Mouse (Mus musculus) hindbrain, embryonic 12.5 days (tissue): ENCODE measurements at regions not wholly inside any gene's neighbourhood (a gene's known extent, or its start where the extent isn't known, plus 50 kb on each side); places are given as distances from the start of the nearest gene placed in this dataset.
A peak's percentile ranks its signal among the peaks of the same experiment; 100 is the strongest.

ENCODE experiments used
- ATAC-seq: fragments of 200-750 bp; cut with Nextera tagmentation; 2 replicates; pipeline ENCODE4 v1.8.0; 2017; ENCODE audit warnings: moderate TSS enrichment; ENCODE audit not compliant: low FRiP score
- H3K27ac ChIP-seq: fragments of 300-500 bp; sonication (generic); 2 replicates; pipeline ENCODE4 v1.5.1; 2016; ENCODE audit warnings: mild to moderate bottlenecking
- H3K27me3 ChIP-seq: fragments of 300-500 bp; sonication (generic); 2 replicates; pipeline ENCODE4 v1.6.1; 2016; ENCODE audit warnings: mild to moderate bottlenecking
- H3K36me3 ChIP-seq: fragments of 300-500 bp; sonication (generic); 2 replicates; pipeline ENCODE4 v1.6.1; 2016; ENCODE audit warnings: mild to moderate bottlenecking
- H3K4me1 ChIP-seq: fragments of 300-500 bp; sonication (generic); 2 replicates; pipeline ENCODE4 v1.6.1; 2016
- H3K4me2 ChIP-seq: fragments of 300-500 bp; sonication (generic); replicated peaks from 2 replicates; pipeline ENCODE4 v1.6.1; 2016; ENCODE audit warnings: mild to moderate bottlenecking
- H3K4me3 ChIP-seq: fragments of 300-500 bp; sonication (generic); 2 replicates; pipeline ENCODE4 v1.5.1; 2016; ENCODE audit warnings: mild to moderate bottlenecking
- H3K9ac ChIP-seq: fragments of 300-500 bp; sonication (generic); 2 replicates; pipeline ENCODE4 v1.6.1; 2016; ENCODE audit warnings: mild to moderate bottlenecking, moderate library complexity
- H3K9me3 ChIP-seq: fragments of 300-500 bp; sonication (generic); replicated peaks from 2 replicates; pipeline ENCODE4 v1.6.1; 2016; ENCODE audit warnings: mild to moderate bottlenecking
- WGBS: fragments of 180-500 bp; shearing (Covaris S2); methylation state at CpG from one replicate; pipeline ENCODE4 v1.1.7; 2016; 5-methylcytosine and 5-hydroxymethylcytosine counted together

DNA sequence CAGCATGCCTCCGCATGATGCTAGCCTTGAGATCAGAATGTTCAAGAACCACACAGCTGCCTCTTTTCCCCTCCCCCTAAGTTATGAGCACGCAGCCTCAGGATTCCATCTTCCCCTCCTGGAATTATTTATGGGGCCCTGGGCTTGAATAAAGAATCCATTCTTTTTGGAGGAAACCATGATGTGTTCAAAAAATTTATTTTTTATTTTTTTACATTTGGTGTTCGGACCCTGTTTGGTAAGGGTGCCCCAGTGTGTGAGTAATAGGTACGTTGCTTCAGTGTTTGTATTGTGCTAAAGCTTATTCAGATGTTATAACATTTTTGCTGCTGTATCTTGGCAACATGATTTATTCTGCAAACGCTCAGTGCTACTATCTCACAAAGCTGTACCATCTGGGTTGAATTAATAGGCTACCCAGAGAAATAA, 147.8 kb upstream of the Tox3 start:
- Histone ChIP-seq H3K27ac (peak overlapping the region; percentile 98), H3K4me2 (0 out of 2 replicates have a peak overlapping the region, but pooled peaks have one; percentile 4), H3K36me3 (no peaks in the 10 kb centered on the region), H3K9me3 (no peaks in the 10 kb centered on the region), H3K4me3 (no peak overlapping the region), H3K9ac (no peak overlapping the region), H3K4me1 (peaks cover 53% of the 10 kb centered on the region), H3K27me3 (no peaks in the 10 kb centered on the region)
- WGBS = 12% methylated on average over 5 of the region's 5 CpGs
- peak; percentile 56 for ATAC-seq

DNA sequence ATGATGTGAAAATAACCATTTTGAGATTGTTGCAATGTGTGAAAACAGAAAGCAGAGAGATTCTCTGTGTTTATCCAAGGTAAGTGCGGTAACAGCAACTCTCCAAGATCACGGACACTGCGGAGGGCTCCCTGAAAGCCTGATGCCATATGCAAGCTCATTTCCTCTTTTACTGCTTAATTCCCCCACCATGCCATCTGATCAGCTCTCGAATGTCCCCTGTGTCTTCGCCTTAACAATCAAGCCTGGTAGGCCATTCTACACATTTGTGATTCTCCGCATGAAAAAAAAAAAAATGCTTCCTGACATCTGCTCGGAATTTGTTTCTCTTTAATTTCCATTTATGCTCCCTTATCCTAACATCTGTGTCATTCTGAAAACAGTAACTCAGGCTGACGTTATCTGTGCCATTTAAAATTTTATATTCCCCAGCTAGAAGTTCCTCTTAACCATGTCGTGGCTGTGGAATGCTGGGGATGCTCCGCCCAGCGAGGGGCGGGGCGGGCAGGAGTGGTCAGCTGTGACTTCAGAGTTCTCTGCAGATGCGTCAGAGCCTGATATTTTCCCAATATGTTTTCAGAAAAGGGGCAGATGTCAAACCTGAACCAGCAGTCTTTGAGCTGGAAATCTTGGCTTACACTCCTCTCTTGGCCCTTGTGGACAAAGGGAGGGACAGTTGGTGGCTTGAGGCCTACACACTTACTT, 144.5 kb upstream of the Tox3 start:
- no peaks in the 10 kb centered on the region for H3K9me3 ChIP-seq

GRCm38 (mm10) chr8:90491691-90492090, 143.5 kb upstream of the Tox3 start:
- no peak for ATAC-seq
- Histone ChIP-seq H3K9me3 (no peaks in the 10 kb centered on the region), H3K36me3 (no peaks in the 10 kb centered on the region), H3K4me2 (no peak overlapping the region), H3K27me3 (no peaks in the 10 kb centered on the region), H3K4me1 (peaks cover 46% of the 10 kb centered on the region), H3K4me3 (no peak overlapping the region), H3K27ac (peak overlapping the region; percentile 53; the same call in 1 of the 2 replicates), H3K9ac (no peak overlapping the region)
- WGBS = 48% methylated on average over 7 of the region's 7 CpGs

More for the DNA sequence above, 144.5 kb upstream of the Tox3 start:
- Histone ChIP-seq H3K4me2 (no peak overlapping the region), H3K27ac (peak overlapping the region; percentile 65), H3K4me3 (no peak overlapping the region), H3K27me3 (no peaks in the 10 kb centered on the region), H3K4me1 (peaks cover 56% of the 10 kb centered on the region), H3K9ac (no peak overlapping the region), H3K36me3 (no peaks in the 10 kb centered on the region)
- ATAC-seq = no peak
- WGBS = 47% methylated on average over 14 of the region's 14 CpGs

GRCm38 (mm10) chr8:90490734-90491441, 142.7 kb upstream of the Tox3 start:
- H3K36me3 ChIP-seq = no peaks in the 10 kb centered on the region
- peaks cover 40% of the 10 kb centered on the region for H3K4me1 ChIP-seq
- no peaks in the 10 kb centered on the region for H3K9me3 ChIP-seq
- no peak overlapping the region for H3K27ac ChIP-seq
- no peak overlapping the region for H3K4me3 ChIP-seq
- 56% methylated on average over 17 of the region's 17 CpGs for WGBS
- no peak overlapping the region for H3K9ac ChIP-seq
- H3K27me3 ChIP-seq = no peaks in the 10 kb centered on the region
- no peak for ATAC-seq
- H3K4me2 ChIP-seq = 0 out of 2 replicates have a peak overlapping the region, but pooled peaks have one; percentile 5

- H3K4me3 ChIP-seq = no peak overlapping the region
- H3K27me3 ChIP-seq = no peaks in the 10 kb centered on the region
- no peak overlapping the region for H3K27ac ChIP-seq
- H3K36me3 ChIP-seq = no peaks in the 10 kb centered on the region
- no peak for ATAC-seq
- WGBS = 85% methylated on average over 3 of the region's 3 CpGs
- no peak overlapping the region for H3K4me2 ChIP-seq
- peaks cover 13% of the 10 kb centered on the region for H3K4me1 ChIP-seq
- H3K9ac ChIP-seq = no peak overlapping the region
- H3K9me3 ChIP-seq = no peaks in the 10 kb centered on the region
Measured at GRCm38 (mm10) chr8:90486556-90486955, 138.4 kb upstream of the Tox3 start.

DNA sequence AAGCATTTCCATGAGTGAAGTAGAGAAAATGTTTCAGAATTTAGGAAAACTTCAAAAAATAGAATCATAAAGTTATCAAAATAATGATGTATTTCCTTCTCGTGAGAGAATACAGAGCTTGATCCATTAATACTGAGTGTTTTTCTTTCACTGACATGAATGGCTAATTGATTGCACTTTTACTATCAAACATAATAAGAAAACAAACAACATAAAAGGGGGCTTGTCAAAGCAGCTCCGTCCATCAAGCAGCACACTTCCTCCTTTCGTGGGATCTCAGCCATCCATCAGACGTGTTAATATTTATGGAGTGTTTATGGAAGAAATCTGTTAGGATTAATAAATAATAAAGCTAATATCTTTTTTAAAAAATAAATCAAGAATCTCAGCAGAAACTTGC, 130.0 kb upstream of the Tox3 start:
- 64% methylated on average over 4 of the region's 4 CpGs for WGBS
- no peak overlapping the region for H3K27ac ChIP-seq
- no peak for ATAC-seq
- H3K36me3 ChIP-seq = no peaks in the 10 kb centered on the region
- no peak overlapping the region for H3K9ac ChIP-seq
- H3K4me2 ChIP-seq = no peak overlapping the region
- H3K9me3 ChIP-seq = no peaks in the 10 kb centered on the region
- no peak overlapping the region for H3K4me3 ChIP-seq
- no peaks in the 10 kb centered on the region for H3K4me1 ChIP-seq
- H3K27me3 ChIP-seq = no peaks in the 10 kb centered on the region

GRCm38 (mm10) chr8:90474066-90474465, 125.9 kb upstream of the Tox3 start:
- Histone ChIP-seq H3K4me2 (no peak overlapping the region), H3K9ac (no peak overlapping the region), H3K36me3 (no peaks in the 10 kb centered on the region), H3K27ac (no peak overlapping the region), H3K4me3 (no peak overlapping the region), H3K4me1 (no peaks in the 10 kb centered on the region), H3K27me3 (no peaks in the 10 kb centered on the region), H3K9me3 (no peaks in the 10 kb centered on the region)
- 84% methylated on average over 7 of the region's 7 CpGs for WGBS
- no peak for ATAC-seq

- Histone ChIP-seq H3K4me3 (no peak overlapping the region), H3K9ac (no peak overlapping the region), H3K4me2 (no peak overlapping the region), H3K27ac (no peak overlapping the region), H3K27me3 (no peaks in the 10 kb centered on the region), H3K4me1 (no peaks in the 10 kb centered on the region), H3K9me3 (no peaks in the 10 kb centered on the region), H3K36me3 (no peaks in the 10 kb centered on the region)
- 83% methylated on average over 11 of the region's 11 CpGs for WGBS
- no peak for ATAC-seq
Measured at GRCm38 (mm10) chr8:90470826-90471225, 122.7 kb upstream of the Tox3 start.

DNA sequence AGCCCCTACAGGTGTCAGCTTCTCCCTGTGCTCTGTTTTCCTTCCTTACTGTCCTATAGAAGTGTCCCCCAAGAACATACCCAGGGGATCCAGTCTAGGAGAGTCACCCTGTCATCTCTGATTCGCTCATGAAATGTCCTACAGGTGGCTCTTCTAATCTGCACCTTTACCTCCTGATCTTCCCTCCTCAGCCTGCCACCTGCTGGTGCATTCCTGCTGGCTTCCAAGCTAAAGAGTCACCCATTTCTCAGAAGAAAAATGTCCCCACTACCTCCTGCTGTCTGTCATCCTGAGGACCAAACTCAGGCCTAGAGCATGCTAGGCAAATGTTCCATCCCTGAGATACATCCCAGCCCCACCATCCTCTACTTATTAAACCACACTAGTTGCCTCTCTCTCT, 115.6 kb upstream of the Tox3 start:
- Histone ChIP-seq H3K4me3 (no peak overlapping the region), H3K36me3 (no peaks in the 10 kb centered on the region), H3K27me3 (no peaks in the 10 kb centered on the region), H3K9ac (no peak overlapping the region), H3K4me2 (no peak overlapping the region), H3K9me3 (no peaks in the 10 kb centered on the region), H3K27ac (no peak overlapping the region), H3K4me1 (no peaks in the 10 kb centered on the region)
- 59% methylated on average over 1 of the region's 1 CpGs for WGBS
- no peak for ATAC-seq

DNA sequence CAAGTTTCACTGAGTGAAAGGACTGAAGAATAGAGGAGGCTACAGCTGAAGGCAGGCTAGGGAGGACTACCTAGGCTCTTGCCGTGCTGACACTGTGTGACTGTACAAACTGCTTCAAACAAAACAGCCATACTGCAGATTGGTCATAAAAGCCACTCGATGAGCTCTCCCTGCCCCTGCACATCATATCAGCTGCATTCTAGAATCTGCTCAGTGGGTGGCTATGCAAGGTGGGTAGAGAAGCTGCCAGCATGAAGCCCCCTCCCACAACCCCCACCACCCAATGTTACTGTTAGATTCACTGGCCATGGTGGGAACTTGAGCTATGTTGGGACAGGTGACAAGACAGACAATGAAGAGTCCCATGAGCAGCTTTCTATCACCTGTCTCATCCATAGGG, 107.2 kb upstream of the Tox3 start:
- no peak overlapping the region for H3K9ac ChIP-seq
- no peak overlapping the region for H3K27ac ChIP-seq
- 76% methylated on average over 2 of the region's 2 CpGs for WGBS
- H3K4me2 ChIP-seq = no peak overlapping the region
- H3K4me1 ChIP-seq = peaks cover 9% of the 10 kb centered on the region
- no peaks in the 10 kb centered on the region for H3K27me3 ChIP-seq
- no peak overlapping the region for H3K4me3 ChIP-seq
- no peak for ATAC-seq
- no peaks in the 10 kb centered on the region for H3K9me3 ChIP-seq
- no peaks in the 10 kb centered on the region for H3K36me3 ChIP-seq

DNA sequence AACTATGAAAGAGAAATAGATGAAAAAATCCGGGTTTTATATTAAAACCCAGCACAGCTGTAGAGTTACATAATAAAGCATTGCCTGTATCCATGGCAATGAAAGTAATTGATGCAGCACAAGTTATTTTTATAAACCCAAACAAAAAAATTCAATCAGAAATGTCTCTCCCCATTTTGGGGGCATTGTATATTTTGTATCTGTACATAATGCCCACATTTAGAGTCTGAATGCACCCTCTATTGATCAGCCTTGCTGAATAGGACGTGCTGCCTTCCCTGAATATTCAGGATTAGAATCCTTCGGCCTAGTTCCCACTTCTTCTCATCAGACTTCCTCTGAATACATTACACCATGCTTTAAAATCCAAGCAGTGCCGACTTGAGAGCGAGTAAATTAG, 106.0 kb upstream of the Tox3 start:
- Histone ChIP-seq H3K9ac (no peak overlapping the region), H3K4me3 (no peak overlapping the region), H3K4me1 (peaks cover 18% of the 10 kb centered on the region), H3K27ac (no peak overlapping the region), H3K9me3 (no peaks in the 10 kb centered on the region), H3K4me2 (no peak overlapping the region), H3K27me3 (no peaks in the 10 kb centered on the region), H3K36me3 (no peaks in the 10 kb centered on the region)
- ATAC-seq = no peak
- 56% methylated on average over 5 of the region's 5 CpGs for WGBS

GRCm38 (mm10) chr8:90441058-90441851, 93.1 kb upstream of the Tox3 start:
- Histone ChIP-seq H3K9me3 (no peaks in the 10 kb centered on the region), H3K4me3 (no peak overlapping the region), H3K4me1 (peaks cover 13% of the 10 kb centered on the region), H3K9ac (no peak overlapping the region), H3K36me3 (no peaks in the 10 kb centered on the region), H3K4me2 (no peak overlapping the region), H3K27ac (peak overlapping the region; percentile 82), H3K27me3 (no peaks in the 10 kb centered on the region; the same call in 1 of the 2 replicates)
- peak; percentile 90 for ATAC-seq
- WGBS = 27% methylated on average over 9 of the region's 9 CpGs
